8 mouse cellular contexts compared by ENCODE assay signal in genomic region chr15:90249694-90250093, GRCm38 (mm10). TPM values are rescaled to one million over a fixed set of nuclear protein-coding genes. Genes with fewer than 3 reads are reported as not detected.
DNase-seq lines count a peak whose midpoint lies in the region; ATAC-seq and TF ChIP-seq lines count a peak whose summit lies in the region.

No protein-coding gene starts in this region.

- H3K27me3 ChIP-seq in heart, adult 2 months (ENCODE audit: control insufficient read depth, insufficient read depth, low read length) = no peaks in the 10 kb centered on the region
- no peaks in the 10 kb centered on the region for H3K27me3 ChIP-seq in heart, embryonic 12.5 days (replicated peaks)
- H3K27me3 ChIP-seq in C2C12 (ENCODE audit: control insufficient read depth, insufficient read depth, insufficient read length) = no peaks in the 10 kb centered on the region
- H3K27me3 ChIP-seq in kidney, embryonic 16.5 days (ENCODE audit: insufficient read depth, low read length) = no peaks in the 10 kb centered on the region

- H3K27ac ChIP-seq in heart, adult 2 months = no peak overlapping the region
- H3K27ac ChIP-seq in heart, embryonic 12.5 days (ENCODE audit: poor library complexity, severe bottlenecking) = no peak overlapping the region
- H3K27ac ChIP-seq in kidney, embryonic 16.5 days (ENCODE audit: low read length) = no peak overlapping the region

- H3K9me3 ChIP-seq in heart, embryonic 12.5 days (replicated peaks) = no peaks in the 10 kb centered on the region
- no peaks in the 10 kb centered on the region for H3K9me3 ChIP-seq in kidney, embryonic 16.5 days (ENCODE audit: low read length)

- H3K4me3 ChIP-seq in heart, adult 2 months = no peak overlapping the region
- H3K4me3 ChIP-seq in heart, embryonic 12.5 days = no peak overlapping the region
- H3K4me3 ChIP-seq in C2C12 (ENCODE audit: insufficient read depth, poor library complexity, severe bottlenecking) = no peak overlapping the region
- H3K4me3 ChIP-seq in kidney, embryonic 16.5 days (ENCODE audit: low read length) = no peak overlapping the region

- H3K36me3 ChIP-seq in heart, adult 2 months (ENCODE audit: control insufficient read depth, insufficient read depth, low read length) = no peaks in the 10 kb centered on the region
- H3K36me3 ChIP-seq in heart, embryonic 12.5 days = no peaks in the 10 kb centered on the region
- no peaks in the 10 kb centered on the region for H3K36me3 ChIP-seq in C2C12 (ENCODE audit: control insufficient read depth, insufficient read depth)
- H3K36me3 ChIP-seq in kidney, embryonic 16.5 days (ENCODE audit: insufficient read depth, low read length) = no peaks in the 10 kb centered on the region

- ATAC-seq in heart, embryonic 12.5 days (ENCODE audit: insufficient number of reproducible peaks, low FRiP score) = no peak
- 0 out of 2 replicates have a peak, but pooled peaks have one; percentile 42 for ATAC-seq in kidney, embryonic 16.5 days (ENCODE audit: low FRiP score, low TSS enrichment)

- no peak overlapping the region for H3K4me2 ChIP-seq in heart, embryonic 12.5 days
- no peak overlapping the region for H3K4me2 ChIP-seq in kidney, embryonic 16.5 days (replicated peaks; ENCODE audit: low read depth, low read length)

- TF ChIP-seq EP300 in heart, adult 2 months (IDR thresholded peaks at IDR 0.05; ENCODE audit: insufficient read depth, low read depth, low read length) = no peak

- intact Hi-C loops in heart, adult 2 months (cut with DNase I) = loop anchor here (1.0 kb wide), 2 partner anchors 592 to 680 kb away; no protein-coding TSS in a partner anchor

- TF ChIP-seq POLR2A in heart, adult 2 months (IDR thresholded peaks at IDR 0.05; ENCODE audit: insufficient read depth, low read depth, low read length) = no peak
- TF ChIP-seq POLR2A in brain, embryonic 14.5 days (IDR thresholded peaks at IDR 0.05; ENCODE audit: borderline replicate concordance, extremely low read depth, insufficient read depth, insufficient read length, poor library complexity, severe bottlenecking) = no peak

- no peaks in the 10 kb centered on the region for H3K4me1 ChIP-seq in heart, adult 2 months (ENCODE audit: control insufficient read depth, insufficient read depth, low read length)
- H3K4me1 ChIP-seq in heart, embryonic 12.5 days (replicated peaks) = no peaks in the 10 kb centered on the region
- no peaks in the 10 kb centered on the region for H3K4me1 ChIP-seq in kidney, embryonic 16.5 days (ENCODE audit: insufficient read depth, low read length)

- H3K79me3 ChIP-seq in C2C12 (ENCODE audit: low read depth) = no peaks in the 10 kb centered on the region

- WGBS in heart, adult 2 months = 39% methylated on average over 3 of the region's 3 CpGs
- WGBS in heart, embryonic 12.5 days = 51% methylated on average over 3 of the region's 3 CpGs
- 43% methylated on average over 3 of the region's 3 CpGs for WGBS in kidney, embryonic 16.5 days

- H3K9ac ChIP-seq in heart, adult 2 months (ENCODE audit: low read depth, low read length) = no peak overlapping the region
- H3K9ac ChIP-seq in heart, embryonic 12.5 days = no peak overlapping the region
- no peak overlapping the region for H3K9ac ChIP-seq in kidney, embryonic 16.5 days (replicated peaks; ENCODE audit: low read length)

- H3K79me2 ChIP-seq in heart, adult 2 months (replicated peaks; ENCODE audit: control insufficient read depth, insufficient read depth, low read length) = no peaks in the 10 kb centered on the region
- H3K79me2 ChIP-seq in C2C12 (ENCODE audit: control insufficient read depth, insufficient read depth) = no peaks in the 10 kb centered on the region

- peak; percentile 99 for TF ChIP-seq CTCF in heart, adult 2 months (IDR thresholded peaks at IDR 0.05)
- peak; percentile 62 for TF ChIP-seq CTCF in C2C12 (IDR thresholded peaks at IDR 0.05; ENCODE audit: control insufficient read depth, insufficient read depth, insufficient read length)
- peak; percentile 83; the same call in 1 of the 2 replicates for TF ChIP-seq CTCF in brain, embryonic 14.5 days (IDR thresholded peaks at IDR 0.05; ENCODE audit: borderline replicate concordance, extremely low read depth, insufficient read depth, insufficient read length)

- no peak overlapping the region for H3ac ChIP-seq in C2C12 (ENCODE audit: control insufficient read depth, insufficient read length, low read depth)

- DNase-seq in heart, adult 2 months = no peak
- DNase-seq in brain, embryonic 14.5 days (ENCODE audit: low read depth) = peak; percentile 71
- DNase-seq in thymus, postnatal 36 days = no peak
- DNase-seq in frontal cortex, postnatal 10 days (ENCODE audit: low spot score in 2 of 2) = no peak
- DNase-seq in adrenal gland, postnatal 4 days (ENCODE audit: low spot score in 2 of 2) = no peak

TF ChIP-seq in C2C12, 6 proteins besides CTCF, POLR2A, EP300 and RAD21:
- no peak for TF ChIP-seq MAX (IDR thresholded peaks at IDR 0.05)
- TF ChIP-seq CEBPB (IDR thresholded peaks at IDR 0.05; ENCODE audit: low read depth) = peak; percentile 15

RNA-seq across cellular contexts. Expression of gene Alg10b, which starts 25.6 kb away (rescaled TPM):
- total RNA-seq in heart, adult 2 months (2021) = 10 to 100 TPM; 22.6 to 24.3 TPM
- 8.0 and 19.8 TPM in 2 replicates for polyA plus RNA-seq in heart, adult 2 months (2012; rRNA removed)
- 28.6 and 28.7 TPM in 2 replicates for polyA plus RNA-seq in heart, embryonic 12.5 days (2016; fragmentation: Nextera tagmentation; extraction: Ambion mirVana)
- polyA plus RNA-seq in C2C12 (2012; fragmentation: generic; extraction: Trizol) = 17.0 TPM
- polyA plus RNA-seq in brain, embryonic 14.5 days (2012; rRNA removed) = 41.5 and 53.8 TPM in 2 replicates
- polyA plus RNA-seq in kidney, embryonic 16.5 days (2015; fragmentation: Nextera tagmentation; extraction: Ambion mirVana) = 37.0 and 41.0 TPM in 2 replicates
- 10 to 100 TPM; 36.1 to 38.4 TPM for total RNA-seq in adrenal gland, postnatal 4 days (2021)
